Mouse (Mus musculus): Measurements from ENCODE around the gene Ermap.

Gene Ermap

DNA sequence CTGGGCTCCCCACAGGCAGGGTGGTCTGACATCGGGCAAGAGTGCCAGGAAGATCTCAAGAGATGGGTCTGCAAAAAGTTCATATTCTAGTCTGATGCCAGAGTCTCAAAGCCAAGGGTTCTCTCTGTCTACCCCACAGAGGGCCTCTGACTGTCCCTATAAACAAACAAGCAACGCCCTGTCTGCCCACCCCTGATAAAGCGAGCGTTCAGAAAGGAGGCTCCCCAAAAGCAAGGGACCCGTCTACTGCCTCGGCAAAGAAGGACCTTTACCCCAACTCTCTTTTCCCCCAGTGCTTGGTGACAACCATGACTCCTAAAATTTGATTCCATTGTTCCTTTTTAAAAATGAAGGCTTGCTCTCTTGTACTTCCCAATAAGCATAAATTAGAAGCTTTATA is at the start of gene Ermap:
Ermap (minus strand) TSS at position 148 of the 400 bp plus-strand sequence.
- DNase-seq (ENCODE audit: low read depth, low spot score), result no peak

- DNase-seq (ENCODE audit: low read depth, low spot score), result peak; percentile 93
These were observed 49.4 kb upstream of the Ermap start for GRCm38 (mm10) chr4:119239181-119239682.

- peak; percentile 27 for DNase-seq (ENCODE audit: low read depth, low spot score)
These were observed 48.9 kb upstream of the Ermap start for GRCm38 (mm10) chr4:119238661-119239060.

- no peak for DNase-seq (ENCODE audit: low read depth, low spot score)
These were observed 44.5 kb upstream of the Ermap start for GRCm38 (mm10) chr4:119234348-119234747.

GRCm38 (mm10) chr4:119233256-119233901 is 43.6 kb upstream of the Ermap start:
- DNase-seq (ENCODE audit: low read depth, low spot score), result peak; percentile 86

GRCm38 (mm10) chr4:119232410-119233255 is 42.8 kb upstream of the Ermap start, which contains the start of the genes AU022252 and P3h1:
Gene AU022252 (minus strand): TSS chr4:119232712.
Gene P3h1 (plus strand): TSS chr4:119232915.
- peak; percentile 99 for DNase-seq (ENCODE audit: low read depth, low spot score)

GRCm38 (mm10) chr4:119226751-119227150 is 36.9 kb upstream of the Ermap start:
- DNase-seq (ENCODE audit: low read depth, low spot score), result no peak

- peak; percentile 37 for DNase-seq (ENCODE audit: low read depth, low spot score)
These were observed 35.9 kb upstream of the Ermap start for GRCm38 (mm10) chr4:119225719-119226118.

GRCm38 (mm10) chr4:119224534-119224933 is 34.7 kb upstream of the Ermap start:
- no peak for DNase-seq (ENCODE audit: low read depth, low spot score)

GRCm38 (mm10) chr4:119223696-119224095 is 33.9 kb upstream of the Ermap start:
- DNase-seq (ENCODE audit: low read depth, low spot score), result peak; percentile 89

DNA sequence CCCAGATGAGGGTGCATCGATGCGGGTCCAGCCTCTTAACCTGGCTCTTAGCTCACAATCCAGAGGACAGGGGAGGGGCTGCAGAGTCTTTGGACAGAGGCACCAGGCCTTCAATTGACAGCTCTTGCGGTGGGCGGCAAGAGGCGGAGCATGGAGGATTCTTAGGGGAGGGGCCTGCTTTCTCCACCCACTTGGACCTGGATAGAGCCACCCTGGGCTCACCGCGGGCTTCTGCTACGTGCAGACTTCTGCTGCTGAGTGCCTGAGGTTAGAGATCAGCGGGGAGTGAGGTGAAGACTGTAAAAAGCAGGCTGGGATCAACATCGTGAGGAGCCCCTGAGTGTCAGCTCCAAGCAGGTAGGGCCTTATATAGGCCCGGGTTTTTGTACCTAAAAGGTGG is 28.4 kb upstream of the Ermap start, which contains the start of gene Tmem269:
Tmem269 (minus strand) TSS at position 49 of the 400 bp plus-strand sequence.
- DNase-seq (ENCODE audit: low read depth, low spot score), result peak; percentile 70

DNA sequence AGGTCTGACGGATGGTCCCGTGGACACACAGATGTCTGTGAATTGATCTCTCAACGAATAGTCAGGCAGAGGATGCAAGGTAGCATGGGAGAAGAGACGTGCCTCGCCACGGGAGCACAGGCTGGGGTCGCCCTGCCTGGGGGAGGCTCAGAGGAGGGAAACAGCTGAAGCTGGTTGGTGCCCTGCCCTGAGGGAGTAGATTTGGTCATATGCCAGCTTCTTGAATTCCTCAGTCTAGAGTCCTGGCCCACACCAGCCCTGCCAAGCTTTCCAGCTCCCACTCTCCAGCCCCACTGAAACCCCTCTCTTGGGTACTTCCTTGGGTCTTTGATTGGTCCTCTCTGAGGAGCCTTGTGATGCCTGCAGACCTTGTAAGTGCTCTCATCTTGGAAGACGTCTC is 26.9 kb upstream of the Ermap start:
- no peak for DNase-seq (ENCODE audit: low read depth, low spot score)

GRCm38 (mm10) chr4:119204672-119205071 is 14.9 kb upstream of the Ermap start:
- DNase-seq (ENCODE audit: low read depth, low spot score), result peak; percentile 74

- DNase-seq (ENCODE audit: low read depth, low spot score), result no peak
These were observed 8.3 kb upstream of the Ermap start for GRCm38 (mm10) chr4:119198105-119198504.

- DNase-seq (ENCODE audit: low read depth, low spot score), result peak; percentile 46
These were observed 5.9 kb upstream of the Ermap start for GRCm38 (mm10) chr4:119195582-119196320.

DNA sequence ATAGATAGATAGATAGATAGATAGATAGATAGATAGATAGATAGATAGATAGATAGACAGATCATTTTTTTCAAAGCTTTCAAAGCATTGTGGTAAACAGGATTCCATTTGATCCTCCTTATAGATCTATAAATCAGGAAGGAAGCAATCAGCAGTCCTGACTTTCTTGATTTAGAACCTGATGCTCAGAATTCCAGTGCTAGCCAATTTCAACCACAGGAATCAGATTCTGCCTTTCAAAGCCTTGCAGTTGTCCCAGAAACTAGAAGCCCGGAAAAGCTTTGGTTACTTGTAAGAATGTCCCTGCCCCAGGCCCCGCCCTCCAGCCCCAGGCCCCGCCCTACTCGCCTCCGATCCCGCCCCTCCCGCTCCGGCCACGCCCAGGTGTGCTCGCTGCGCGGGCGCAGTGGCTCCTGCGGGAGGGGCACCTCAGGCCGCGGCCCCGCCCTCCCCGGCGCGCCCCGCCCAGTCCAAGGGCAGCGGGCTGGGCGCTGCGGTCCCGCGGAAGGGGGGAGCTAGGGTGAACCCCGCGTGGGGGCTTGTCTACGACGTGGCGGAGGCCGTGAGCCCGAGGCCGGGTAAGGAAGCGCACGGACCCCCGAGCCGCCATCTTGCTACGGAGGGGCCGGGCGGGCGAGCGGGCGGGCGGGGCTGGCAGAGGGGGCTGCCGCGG is 5.2 kb upstream of the Ermap start, which contains the start of gene Svbp:
Svbp (plus strand) TSS at position 398 of the 673 bp plus-strand sequence.
- DNase-seq (ENCODE audit: low read depth, low spot score), result peak; percentile 83

- no peak for DNase-seq (ENCODE audit: low read depth, low spot score)
These were observed 2.9 kb upstream of the Ermap start for GRCm38 (mm10) chr4:119192757-119193156.

DNA sequence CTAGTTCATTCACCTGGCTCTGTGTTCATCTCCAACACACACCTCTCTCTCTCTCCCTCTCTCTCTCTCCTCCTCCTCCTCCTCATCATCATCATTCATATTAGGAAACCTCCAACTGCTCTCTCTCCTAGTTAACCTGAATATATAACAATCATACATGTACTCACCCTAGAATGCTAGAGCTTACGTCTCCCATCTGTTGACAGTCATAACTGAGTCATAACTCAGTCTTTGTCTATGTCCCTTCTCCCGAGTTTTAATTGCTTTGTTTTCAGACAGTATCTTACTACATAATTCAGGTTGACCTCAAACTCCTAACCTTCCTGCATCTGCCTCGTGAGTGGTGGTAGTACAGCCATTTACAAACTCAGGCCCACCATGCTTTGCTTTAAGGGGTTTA is 1.5 kb upstream of the Ermap start:
- DNase-seq (ENCODE audit: low read depth, low spot score), result no peak

DNA sequence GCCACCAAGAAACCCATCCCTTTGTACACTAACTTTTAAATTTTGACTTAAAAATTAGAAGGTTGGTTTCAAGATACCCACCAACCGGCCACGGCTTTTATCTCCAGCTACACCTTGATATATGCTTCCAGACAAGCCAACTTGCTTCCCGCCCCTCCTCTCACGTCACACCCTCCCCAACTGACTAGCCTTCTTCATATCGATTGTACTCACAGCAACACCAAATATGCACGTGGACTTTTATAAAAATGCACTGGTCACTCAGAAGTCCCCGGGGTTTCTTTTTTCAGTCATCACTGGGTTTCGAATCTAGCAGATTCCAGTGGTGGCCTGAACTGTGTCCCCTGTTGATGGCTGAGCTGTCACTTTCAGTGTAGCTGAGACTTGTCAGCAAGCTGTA is 807 bp upstream of the Ermap start:
- no peak for DNase-seq (ENCODE audit: low read depth, low spot score)

DNA sequence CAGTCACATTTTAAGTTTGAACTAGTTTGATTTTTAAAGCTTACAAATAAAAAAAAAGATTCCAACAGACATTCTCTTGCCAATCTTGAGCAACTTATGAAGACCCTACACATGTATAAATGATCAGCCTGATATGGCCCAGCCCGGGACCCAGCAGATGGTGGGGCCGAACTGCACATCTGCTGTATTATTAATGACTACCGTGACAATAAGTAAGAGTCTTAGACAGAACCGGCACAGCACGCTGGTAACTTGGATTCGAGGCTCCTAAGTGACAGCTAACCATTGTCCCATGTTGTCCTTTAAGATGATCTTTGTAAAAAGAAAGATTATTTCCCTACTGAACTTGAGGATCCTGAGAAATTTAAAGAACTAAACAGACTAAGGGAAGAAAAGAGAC is 419 bp downstream of the Ermap start:
- no peak for DNase-seq (ENCODE audit: low read depth, low spot score)
